Mouse (Mus musculus) lung, embryonic 16.5 days (tissue): ENCODE measurements around the gene Aqp11. TPM values are rescaled to one million over a fixed set of nuclear protein-coding genes. Genes with fewer than 3 reads are reported as not detected.

ENCODE experiments used
- ATAC-seq: fragments of 200-750 bp; cut with Nextera tagmentation; 2 replicates; pipeline ENCODE4 v1.8.0; 2017; ENCODE audit warnings: low read depth, mild to moderate bottlenecking, moderate library complexity
- H3K27ac ChIP-seq: fragments of 300-500 bp; sonication (generic); 2 replicates; pipeline ENCODE4 v1.5.1; 2014; ENCODE audit warnings: mild to moderate bottlenecking, control low read depth, low read length
- H3K27me3 ChIP-seq: fragments of 300-500 bp; sonication (generic); 2 replicates; pipeline ENCODE4 v1.6.1; 2014; ENCODE audit warnings: low read depth, low read length, mixed read lengths; ENCODE audit not compliant: control insufficient read depth, insufficient read depth
- H3K36me3 ChIP-seq: fragments of 300-500 bp; sonication (generic); 2 replicates; pipeline ENCODE4 v1.6.1; 2014; ENCODE audit warnings: low read length; ENCODE audit not compliant: control insufficient read depth, insufficient read depth
- H3K4me1 ChIP-seq: fragments of 300-500 bp; sonication (generic); replicated peaks from 2 replicates; pipeline ENCODE4 v1.6.1; 2014; ENCODE audit warnings: low read length, mixed read lengths; ENCODE audit not compliant: control insufficient read depth, insufficient read depth
- H3K4me2 ChIP-seq: fragments of 300-500 bp; sonication (generic); 2 replicates; pipeline ENCODE4 v1.6.1; 2014; ENCODE audit warnings: low read depth, low read length, control low read depth
- H3K4me3 ChIP-seq: fragments of 300-500 bp; sonication (generic); 2 replicates; pipeline ENCODE4 v1.5.1; 2014; ENCODE audit warnings: mild to moderate bottlenecking, low read length, control low read depth
- H3K9ac ChIP-seq: fragments of 300-500 bp; sonication (generic); 2 replicates; pipeline ENCODE4 v1.6.1; 2014; ENCODE audit warnings: low read length, control low read depth
- H3K9me3 ChIP-seq: fragments of 300-500 bp; sonication (generic); 2 replicates; pipeline ENCODE4 v1.6.1; 2016; ENCODE audit warnings: low read length; ENCODE audit not compliant: control insufficient read depth
- WGBS: fragments of 180-500 bp; shearing (Covaris S2); extraction: QIAGEN DNeasy Blood & Tissue Kit; methylation state at CpG from one replicate; pipeline ENCODE4 v1.1.7; 2014; 5-methylcytosine and 5-hydroxymethylcytosine counted together
- polyA plus RNA-seq: library from polyadenylated mRNA; unstranded; fragments of >200 nt; fragmentation: Nextera tagmentation; extraction: Ambion mirVana; gene quantifications from 2 replicates; pipeline ENCODE4 v1.2.1, GENCODE M21; 2015

The Aqp11 gene
- polyA plus RNA-seq, 1 experiment from 2014 or later = 4.8 TPM

DNA sequence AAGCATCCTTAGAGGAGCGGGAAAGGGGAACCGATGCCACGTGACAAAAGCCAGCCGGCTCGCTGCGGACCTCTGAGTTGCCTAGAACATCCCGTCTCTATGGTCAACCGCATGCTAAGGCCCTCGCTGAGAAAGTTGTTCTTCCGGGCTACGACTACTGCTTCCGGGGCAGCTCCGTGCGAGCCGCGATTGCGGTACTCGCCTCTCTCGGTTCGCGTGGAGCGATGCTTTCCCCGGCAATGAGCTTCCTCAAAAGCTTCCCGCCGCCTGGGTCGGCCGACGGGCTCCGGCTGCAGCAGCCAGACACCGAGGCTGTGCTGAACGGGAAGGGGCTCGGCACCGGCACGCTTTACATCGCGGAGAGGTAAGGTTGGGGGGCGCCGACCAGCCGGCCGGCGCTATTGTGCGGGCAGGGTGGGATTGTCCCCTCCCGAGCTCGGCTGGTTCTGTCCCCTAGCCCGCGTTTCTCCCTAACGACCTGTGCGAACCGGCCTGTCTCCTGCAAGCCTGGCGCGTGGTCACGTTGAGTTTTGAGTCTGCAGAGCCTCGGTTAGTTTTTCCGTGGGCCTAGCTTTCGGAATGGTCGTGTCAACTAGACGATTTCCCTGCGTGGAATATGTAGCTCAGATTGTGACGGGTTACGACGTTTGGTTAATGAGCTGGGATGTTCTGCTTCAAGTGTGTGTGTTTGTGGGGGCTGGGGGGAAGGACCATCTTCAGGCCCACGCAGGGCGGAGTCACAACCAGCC is 41.4 kb downstream of the Aqp11 start, which contains the start of gene Clns1a:
TSS of gene Clns1a (plus strand) at position 129 of the 749 bp plus-strand sequence.
- Histone ChIP-seq H3K9me3 (no peaks in the 10 kb centered on the region), H3K27me3 (no peaks in the 10 kb centered on the region), H3K36me3 (no peaks in the 10 kb centered on the region), H3K27ac (peak within 1 kb of the TSS; percentile 75), H3K4me3 (peak within 1 kb of the TSS; percentile 99), H3K9ac (peak within 1 kb of the TSS; percentile 93), H3K4me2 (peak within 1 kb of the TSS; percentile 72), H3K4me1 (peaks cover 12% of the 10 kb centered on the region)
- ATAC-seq = peak; percentile 99
- under 1% methylated on average over 63 of the region's 63 CpGs for WGBS

GRCm38 (mm10) chr7:97696133-97696505 is 42.0 kb downstream of the Aqp11 start:
- Histone ChIP-seq H3K4me3 (peak overlapping the region; percentile 99), H3K4me1 (peaks cover 12% of the 10 kb centered on the region), H3K9me3 (no peaks in the 10 kb centered on the region), H3K36me3 (no peaks in the 10 kb centered on the region), H3K9ac (peak overlapping the region; percentile 93), H3K4me2 (peak overlapping the region; percentile 72), H3K27me3 (no peaks in the 10 kb centered on the region), H3K27ac (peak overlapping the region; percentile 75)
- peak; percentile 65 for ATAC-seq
- 35% methylated on average over 19 of the region's 19 CpGs for WGBS

GRCm38 (mm10) chr7:97695441-97695840 is 42.6 kb downstream of the Aqp11 start:
- Histone ChIP-seq H3K4me1 (peaks cover 12% of the 10 kb centered on the region), H3K9me3 (no peaks in the 10 kb centered on the region), H3K4me3 (no peak overlapping the region), H3K36me3 (no peaks in the 10 kb centered on the region), H3K4me2 (peak overlapping the region; percentile 72; the same call in 1 of the 2 replicates), H3K9ac (no peak overlapping the region), H3K27me3 (no peaks in the 10 kb centered on the region), H3K27ac (no peak overlapping the region)
- no peak for ATAC-seq
- 98% methylated on average over 1 of the region's 1 CpGs for WGBS

DNA sequence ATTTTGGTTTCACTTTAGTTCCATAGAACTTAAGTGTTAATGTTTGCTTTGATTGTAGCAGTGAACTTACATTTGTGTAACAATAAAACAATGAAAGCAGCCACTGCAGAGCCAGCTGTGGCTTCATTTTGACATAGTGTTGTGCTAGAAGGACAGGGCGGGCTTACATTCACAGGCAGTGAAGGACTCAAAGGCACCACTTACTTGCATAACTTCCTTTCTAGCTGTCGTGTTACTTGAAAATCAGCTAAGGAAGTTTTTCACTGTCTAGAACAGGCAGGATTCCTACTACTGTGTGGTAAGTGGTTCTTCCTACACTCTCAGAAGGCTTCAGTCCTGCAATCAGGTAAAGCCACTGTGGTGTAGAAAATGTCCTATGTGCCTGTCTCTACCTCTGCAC is 50.3 kb downstream of the Aqp11 start:
- no peaks in the 10 kb centered on the region for H3K9me3 ChIP-seq
- H3K9ac ChIP-seq = no peak overlapping the region
- peaks cover 13% of the 10 kb centered on the region for H3K36me3 ChIP-seq
- H3K27ac ChIP-seq = no peak overlapping the region
- WGBS = 82% methylated on average over 2 of the region's 2 CpGs
- no peaks in the 10 kb centered on the region for H3K4me1 ChIP-seq
- no peak overlapping the region for H3K4me3 ChIP-seq
- no peaks in the 10 kb centered on the region for H3K27me3 ChIP-seq
- ATAC-seq = no peak
- H3K4me2 ChIP-seq = no peak overlapping the region

GRCm38 (mm10) chr7:97679239-97679638 is 58.9 kb downstream of the Aqp11 start:
- Histone ChIP-seq H3K9me3 (no peaks in the 10 kb centered on the region), H3K4me2 (no peak overlapping the region), H3K27ac (no peak overlapping the region), H3K4me1 (no peaks in the 10 kb centered on the region), H3K4me3 (no peak overlapping the region), H3K9ac (no peak overlapping the region), H3K27me3 (no peaks in the 10 kb centered on the region), H3K36me3 (peaks cover 22% of the 10 kb centered on the region)
- ATAC-seq = no peak
- WGBS = 33% methylated on average over 1 of the region's 1 CpGs

Other genes with a start within 250 kb of the Aqp11 start
- gene Aamdc, start 158.8 kb downstream of the Aqp11 start, polyA plus RNA-seq = 52.6 and 54.6 TPM in 2 replicates
- gene Rsf1, start 158.4 kb downstream of the Aqp11 start, polyA plus RNA-seq = 18.6 and 18.7 TPM in 2 replicates
- 152 and 161 TPM in 2 replicates for gene Clns1a, start 41.7 kb downstream of the Aqp11 start, polyA plus RNA-seq
- gene Pak1, start 50.3 kb upstream of the Aqp11 start, polyA plus RNA-seq = 15.1 and 15.4 TPM in 2 replicates
- gene Gdpd4, start 181.7 kb upstream of the Aqp11 start, polyA plus RNA-seq = not detected in 2 replicates